Mouse (Mus musculus) forelimb bud, embryonic 11.5 days (tissue): ENCODE data around the gene Esyt2.

Source experiments
- DNase-seq: peaks from one replicate; pipeline ENCODE4 v3.0.0-alpha.2; 2012; ENCODE audit warnings: low read depth, low spot score

The Esyt2 gene

DNA sequence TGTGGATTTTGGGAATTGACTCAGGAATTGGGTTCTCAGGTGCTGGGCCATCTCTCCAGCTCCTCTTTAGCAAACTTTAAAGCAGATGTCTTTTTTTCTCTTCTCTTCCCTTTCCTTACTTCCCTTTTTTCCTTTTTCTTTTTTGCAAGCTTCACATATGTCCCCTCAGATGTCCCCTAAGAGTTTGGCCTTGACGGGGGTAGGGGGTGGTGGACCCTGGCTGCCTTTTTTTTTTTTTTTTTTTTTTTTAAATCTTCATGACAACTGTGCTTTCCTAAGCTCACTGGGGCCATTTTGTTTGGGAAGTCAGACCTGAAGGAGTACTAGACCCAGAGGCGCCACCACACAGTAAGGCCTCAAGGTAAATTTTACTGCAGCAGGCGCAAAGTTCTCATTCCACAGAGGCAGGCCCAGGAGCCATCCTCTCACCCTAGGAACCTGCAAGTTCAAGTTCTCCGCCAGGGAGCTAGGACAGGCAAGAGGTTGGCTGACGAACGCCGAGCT lies 795 bp upstream of the Esyt2 start:
- DNase-seq, result no peak

- peak; percentile 14 for DNase-seq
Measured at GRCm38 (mm10) chr12:116281427-116282281, 658 bp downstream of the Esyt2 start.

GRCm38 (mm10) chr12:116282856-116283255 lies 1.9 kb downstream of the Esyt2 start:
- DNase-seq, result no peak

DNA sequence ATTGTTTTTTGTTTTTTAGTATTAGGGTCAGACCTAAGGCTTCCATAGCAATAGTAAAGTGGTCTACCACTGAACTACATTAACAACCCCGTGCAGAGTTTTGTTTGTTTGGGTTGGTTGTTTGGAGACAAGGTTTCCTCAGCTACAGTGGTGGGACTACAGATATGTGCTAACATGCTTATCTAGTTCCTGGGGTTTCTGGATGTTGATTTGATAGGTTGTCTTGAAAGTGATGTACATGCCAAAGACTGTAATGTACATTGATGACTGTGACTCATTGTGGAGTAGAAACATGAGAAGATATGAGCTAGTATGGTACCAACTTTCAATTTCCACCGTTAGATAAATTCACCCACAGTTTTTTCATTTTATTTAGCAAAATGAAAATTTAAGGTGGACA lies 2.5 kb downstream of the Esyt2 start:
- DNase-seq, result no peak

- DNase-seq, result no peak
Measured at GRCm38 (mm10) chr12:116293185-116293584, 12.2 kb downstream of the Esyt2 start.

DNA sequence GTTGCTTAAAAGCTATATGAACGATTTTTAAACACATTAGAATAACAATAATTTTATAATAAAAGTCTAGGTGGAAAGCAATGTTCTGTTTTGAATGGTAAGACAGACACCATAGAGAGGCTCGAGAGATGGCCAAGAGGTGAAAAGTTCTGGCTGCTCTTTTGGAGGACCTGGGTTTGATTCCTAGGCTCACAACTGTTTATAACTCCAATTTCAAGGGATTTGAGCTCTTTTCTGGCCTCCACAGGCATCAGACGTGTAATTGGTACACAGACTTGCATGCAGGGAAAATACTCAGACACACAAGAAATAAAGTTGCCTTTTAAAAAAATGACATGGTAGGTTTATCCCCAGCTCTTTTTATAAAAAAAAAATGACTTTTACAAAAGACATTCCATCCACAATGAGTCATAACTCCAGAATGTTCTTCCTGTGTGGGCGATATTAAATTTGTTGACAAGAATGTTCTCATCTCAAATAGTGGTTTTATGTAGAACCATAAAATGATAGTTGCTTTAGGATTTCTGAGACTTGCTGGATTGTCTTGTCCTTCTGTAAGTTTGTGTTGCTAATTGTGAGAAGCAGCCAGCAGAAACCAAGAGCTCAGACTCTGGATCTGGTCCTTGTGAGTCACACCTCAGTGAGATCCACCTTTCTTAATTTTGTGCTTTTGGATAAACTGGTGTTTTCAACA lies 12.8 kb downstream of the Esyt2 start:
- DNase-seq, result no peak

- no peak for DNase-seq
Measured at GRCm38 (mm10) chr12:116299906-116300305, 18.9 kb downstream of the Esyt2 start.

- DNase-seq, result no peak
Measured at GRCm38 (mm10) chr12:116302181-116302580, 21.2 kb downstream of the Esyt2 start.

DNA sequence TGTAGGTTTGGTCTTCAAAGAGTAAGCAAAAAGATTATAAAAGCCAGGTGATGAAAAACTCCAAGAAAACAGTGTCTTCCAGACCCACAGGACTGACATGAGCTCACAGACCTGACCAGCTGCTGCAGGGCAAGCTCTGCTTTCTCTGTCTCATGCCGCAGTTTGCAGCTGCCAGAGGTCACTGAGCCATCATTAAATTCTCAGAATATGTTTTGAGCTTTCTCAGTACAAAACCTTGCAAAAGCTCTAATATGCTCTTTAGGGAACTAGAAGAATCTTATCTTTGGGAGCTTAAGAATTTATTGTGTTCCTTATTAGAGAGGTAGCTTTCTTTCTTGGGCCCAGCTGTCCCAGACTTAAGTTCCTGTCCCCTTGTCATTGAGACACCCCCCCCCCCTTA lies 25.0 kb downstream of the Esyt2 start:
- no peak for DNase-seq

DNA sequence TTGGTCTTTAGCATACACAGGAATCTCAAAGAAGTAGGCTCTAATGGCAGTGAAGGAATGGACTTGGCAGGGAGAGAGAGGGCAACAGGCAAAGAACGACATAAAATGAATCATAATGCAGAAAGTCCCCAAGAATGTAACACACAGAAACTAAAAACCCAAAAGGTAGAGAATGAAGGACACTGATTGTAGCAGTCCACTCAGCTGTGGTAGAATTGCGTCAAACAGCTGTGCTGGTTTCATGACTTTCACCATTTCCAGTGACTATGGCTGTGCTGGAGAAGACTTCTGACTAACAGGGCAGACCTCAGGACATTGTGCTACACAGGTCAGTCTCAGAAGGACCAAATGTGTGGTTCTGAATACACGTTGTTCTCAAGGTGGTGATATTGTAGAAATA lies 26.9 kb downstream of the Esyt2 start:
- DNase-seq, result no peak

GRCm38 (mm10) chr12:116308612-116309011 lies 27.6 kb downstream of the Esyt2 start:
- DNase-seq, result no peak

DNA sequence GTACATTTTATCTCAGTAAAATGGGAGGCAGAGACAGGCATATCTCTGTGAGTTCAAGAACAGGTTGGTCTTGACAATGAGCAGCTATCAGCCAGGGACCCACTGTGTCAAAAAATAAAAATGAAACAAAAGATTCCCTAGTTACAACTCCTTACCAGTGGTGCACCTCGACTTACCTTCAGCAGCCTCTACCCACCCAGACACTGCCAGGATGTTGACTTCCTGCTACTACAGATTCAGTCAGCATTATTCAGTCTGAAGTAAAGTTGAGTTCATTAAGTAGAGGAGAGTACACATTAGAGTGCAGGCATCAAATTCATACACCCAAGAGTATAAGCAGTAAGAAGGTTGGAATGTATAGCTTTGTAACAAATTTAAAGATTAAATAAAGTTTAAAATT lies 32.8 kb downstream of the Esyt2 start:
- no peak for DNase-seq

- no peak for DNase-seq
Measured at GRCm38 (mm10) chr12:116315498-116315897, 34.5 kb downstream of the Esyt2 start.

- no peak for DNase-seq
Measured at GRCm38 (mm10) chr12:116317818-116318217, 36.8 kb downstream of the Esyt2 start.

GRCm38 (mm10) chr12:116325545-116325944 lies 44.5 kb downstream of the Esyt2 start:
- no peak for DNase-seq

DNA sequence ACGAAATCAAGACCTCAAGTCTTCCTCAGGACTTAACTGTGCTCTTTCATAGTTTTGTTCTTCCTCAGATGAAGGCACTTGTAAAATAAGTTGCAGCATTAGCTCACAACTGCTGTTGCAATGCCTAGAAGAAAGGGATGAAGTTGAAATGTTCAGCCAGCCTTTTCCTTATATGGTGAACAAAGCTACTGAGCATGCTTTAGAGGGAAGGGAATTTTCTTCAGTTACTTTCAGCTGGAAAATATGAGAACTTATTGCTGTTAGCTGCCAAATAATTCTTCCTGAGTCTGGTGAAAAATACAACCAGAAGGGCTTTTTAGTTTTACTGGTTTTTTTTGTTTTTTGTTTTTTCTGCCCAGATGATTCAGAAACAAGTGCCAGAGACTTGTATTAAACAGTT lies 45.2 kb downstream of the Esyt2 start:
- DNase-seq, result no peak

GRCm38 (mm10) chr12:116334253-116334652 lies 53.3 kb downstream of the Esyt2 start:
- DNase-seq, result no peak

DNA sequence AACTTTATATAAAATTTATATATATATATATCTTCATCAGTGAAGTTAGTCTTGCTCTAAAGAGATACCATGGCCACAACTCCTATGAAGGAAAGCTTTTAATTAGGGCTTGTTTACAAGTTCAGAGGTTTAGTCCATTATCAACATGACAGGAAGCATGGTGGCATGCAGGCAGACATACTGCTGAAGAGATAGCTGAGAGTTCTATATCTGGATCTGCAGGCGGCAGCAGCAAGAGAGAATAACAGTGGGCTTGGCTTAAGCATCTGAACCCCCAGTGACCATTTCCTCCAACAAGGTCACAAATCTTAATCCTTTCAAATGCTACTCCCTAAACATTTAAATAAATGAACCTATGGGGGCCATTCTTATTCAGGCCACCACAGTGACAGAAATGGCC lies 59.2 kb downstream of the Esyt2 start:
- no peak for DNase-seq

- DNase-seq, result no peak
Measured at GRCm38 (mm10) chr12:116348755-116349286, 67.8 kb downstream of the Esyt2 start.

- no peak for DNase-seq
Measured at GRCm38 (mm10) chr12:116349376-116349775, 68.4 kb downstream of the Esyt2 start.

DNA sequence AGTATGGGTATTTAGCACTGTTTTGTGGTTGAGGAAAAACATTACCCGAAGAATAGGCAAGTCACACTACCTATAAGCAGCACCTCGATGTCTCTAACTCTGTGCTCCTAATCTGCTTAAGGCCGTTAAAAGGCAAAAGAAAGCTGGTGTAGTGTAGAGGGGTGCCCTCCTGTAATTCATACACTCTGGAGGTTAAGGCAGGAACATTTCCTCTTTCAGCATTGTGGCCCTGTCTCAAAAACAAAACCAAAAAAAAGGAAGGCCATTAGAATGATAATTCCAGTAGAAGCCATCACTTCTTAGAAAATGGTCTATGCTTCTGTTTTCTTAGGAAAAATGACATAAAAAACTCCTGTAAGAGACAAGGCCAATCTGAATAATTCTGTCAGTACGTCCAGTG lies 70.0 kb downstream of the Esyt2 start:
- no peak for DNase-seq

GRCm38 (mm10) chr12:116352404-116352803 lies 71.4 kb downstream of the Esyt2 start:
- DNase-seq, result no peak

GRCm38 (mm10) chr12:116354694-116355093 lies 73.7 kb downstream of the Esyt2 start:
- DNase-seq, result no peak
